ENCODE assay signal across 13 mouse cellular contexts in genomic region chr2:172982776-172983561, GRCm38 (mm10). TPM values are rescaled to one million over a fixed set of nuclear protein-coding genes. Genes with fewer than 3 reads are reported as not detected.
DNase-seq lines count a peak whose midpoint lies in the region; ATAC-seq and TF ChIP-seq lines count a peak whose summit lies in the region.
"Had no signal": no experiment of that assay in that cellular context is flagged by ENCODE, and none has a peak within 500 bp of the region (broad histone marks: within the 10 kb centered on the region; RNA-seq: fewer than 3 reads in every experiment).

No protein-coding gene starts in this region.

- no peak overlapping the region for H3K27ac ChIP-seq in lung, embryonic 14.5 days (ENCODE audit: low read depth)
- H3K27ac ChIP-seq: embryonic facial prominence, embryonic 15.5 days; limb, embryonic 15.5 days had no signal

- H3K27me3 ChIP-seq in lung, embryonic 14.5 days (ENCODE audit: insufficient read depth, low read length), result no peaks in the 10 kb centered on the region
- H3K27me3 ChIP-seq: embryonic facial prominence, embryonic 15.5 days; limb, embryonic 15.5 days had no signal

- H3K36me3 ChIP-seq in lung, embryonic 14.5 days (ENCODE audit: insufficient read depth), result no peaks in the 10 kb centered on the region
- H3K36me3 ChIP-seq: embryonic facial prominence, embryonic 15.5 days; limb, embryonic 15.5 days had no signal

- no peak overlapping the region for H3K4me3 ChIP-seq in lung, embryonic 14.5 days (ENCODE audit: low read depth, low read length)
- H3K4me3 ChIP-seq: embryonic facial prominence, embryonic 15.5 days; limb, embryonic 15.5 days had no signal

- H3K9ac ChIP-seq in lung, embryonic 14.5 days, result no peak overlapping the region
- H3K9ac ChIP-seq: embryonic facial prominence, embryonic 15.5 days; limb, embryonic 15.5 days had no signal

- peaks cover 6% of the 10 kb centered on the region; the same call in 1 of the 2 replicates for H3K9me3 ChIP-seq in lung, embryonic 14.5 days (ENCODE audit: low read depth, low read length)
- H3K9me3 ChIP-seq: embryonic facial prominence, embryonic 15.5 days; limb, embryonic 15.5 days had no signal

- ATAC-seq in frontal cortex, adult (ENCODE audit: low TSS enrichment), result peak; percentile 55; the same call in 1 of the 2 replicates
- no peak; the same call in 1 of the 2 replicates for ATAC-seq in lung, embryonic 14.5 days (ENCODE audit: insufficient read depth)

- H3K4me1 ChIP-seq in lung, embryonic 14.5 days (ENCODE audit: insufficient read depth), result no peaks in the 10 kb centered on the region

- WGBS in lung, embryonic 14.5 days, result 41% methylated on average over 9 of the region's 9 CpGs

- no peak for DNase-seq in frontal cortex, postnatal 14 days (ENCODE audit: low spot score in 2 of 2)
- no peak for DNase-seq in lung, embryonic 14.5 days
- no peak for DNase-seq in lung, postnatal 36 days
- peak; percentile 77 for DNase-seq in kidney, postnatal 14 days
- peak; percentile 35 to 61 for DNase-seq in thymus, postnatal 36 days
- no peak for DNase-seq in right cerebral cortex, postnatal 14 days
- DNase-seq in adrenal gland, adult 2 months, result no peak
- DNase-seq: heart, postnatal 36 days; right cerebral cortex, postnatal 4 days had no signal

- TF ChIP-seq CTCF in lung, embryonic 14.5 days (IDR thresholded peaks at IDR 0.05; ENCODE audit: low read depth), result 0 out of 2 replicates have a peak, but pooled peaks have one; percentile 24

- no peak overlapping the region for H3K4me2 ChIP-seq in lung, embryonic 14.5 days
- H3K4me2 ChIP-seq: embryonic facial prominence, embryonic 15.5 days; limb, embryonic 15.5 days had no signal

RNA-seq across cellular contexts. Expression of gene Spo11, which starts 5.5 kb away (rescaled TPM):
- polyA plus RNA-seq in lung, embryonic 14.5 days (2014; fragmentation: Nextera tagmentation; extraction: Ambion mirVana), result 0.13 and 0.15 TPM in 2 replicates
- total RNA-seq in adrenal gland, adult 2 months (2021), result not detected
- polyA plus RNA-seq in adrenal gland, adult 2 months (2012; rRNA removed), result not detected in 2 replicates
- total RNA-seq: heart, postnatal 36 days; MEL had no signal

RNA-seq across cellular contexts. Expression of gene Rae1, which starts 16.9 kb away (rescaled TPM):
- polyA plus RNA-seq in lung, embryonic 14.5 days (2014; fragmentation: Nextera tagmentation; extraction: Ambion mirVana), result 137 and 142 TPM in 2 replicates
- 10 to 100 TPM; 61.7 to 68.7 TPM for total RNA-seq in adrenal gland, adult 2 months (2021)
- 93.9 and 123 TPM in 2 replicates for polyA plus RNA-seq in adrenal gland, adult 2 months (2012; rRNA removed)

RNA-seq across cellular contexts. Expression of gene Rbm38, which starts 37.3 kb away (rescaled TPM):
- polyA plus RNA-seq in lung, embryonic 14.5 days (2014; fragmentation: Nextera tagmentation; extraction: Ambion mirVana), result 45.6 and 45.8 TPM in 2 replicates
- total RNA-seq in adrenal gland, adult 2 months (2021), result 10 to 100 TPM; 18.4 to 27.2 TPM
- 160 and 174 TPM in 2 replicates for polyA plus RNA-seq in adrenal gland, adult 2 months (2012; rRNA removed)

RNA-seq across cellular contexts. Expression of gene Bmp7, which starts 42.8 kb away (rescaled TPM):
- polyA plus RNA-seq in lung, embryonic 14.5 days (2014; fragmentation: Nextera tagmentation; extraction: Ambion mirVana), result 9.6 and 10.7 TPM in 2 replicates
- total RNA-seq in adrenal gland, adult 2 months (2021), result 10 to 100 TPM; 28.9 to 75.7 TPM
- 90.8 and 96.8 TPM in 2 replicates for polyA plus RNA-seq in adrenal gland, adult 2 months (2012; rRNA removed)
- total RNA-seq: MEL had no signal

Comparison
In these comparisons a context has a peak if more than half of its experiments do, and no peak if none do; other contexts are left out.
1. DNase-seq: peak in kidney, postnatal 14 days (single experiment) and thymus, postnatal 36 days (2 of 2); none in frontal cortex, postnatal 14 days (0 of 2), lung, embryonic 14.5 days (single experiment), lung, postnatal 36 days (single experiment), right cerebral cortex, postnatal 14 days (single experiment) and adrenal gland, adult 2 months (single experiment).